Mouse (Mus musculus): ENCODE data around the gene Zc2hc1c. TPM values are rescaled to one million over a fixed set of nuclear protein-coding genes. Genes with fewer than 3 reads are reported as not detected.

Zc2hc1c gene
- polyA plus RNA-seq, 1 experiment from 2014 or later, result 0.49 TPM

GRCm38 (mm10) chr12:85348338-85348737 is 59.9 kb downstream of the Zc2hc1c start:
- H3K27ac ChIP-seq (ENCODE audit: low read depth, low read length), result no peak overlapping the region

More at GRCm38 (mm10) chr12:85348338-85348737, 59.9 kb downstream of the Zc2hc1c start:
- Histone ChIP-seq H3K4me2 (no peak overlapping the region), H3K9ac (ENCODE audit: low read depth, low read length) (no peak overlapping the region), H3K4me1 (replicated peaks; ENCODE audit: control insufficient read depth, insufficient read depth, low read length) (peaks cover 5% of the 10 kb centered on the region; the same call in 1 of the 2 replicates), H3K27me3 (replicated peaks; ENCODE audit: control insufficient read depth, insufficient read depth, low read length) (no peaks in the 10 kb centered on the region), H3K4me3 (ENCODE audit: low read depth, low read length) (no peak overlapping the region), H3K9me3 (ENCODE audit: control insufficient read depth, low read length) (no peaks in the 10 kb centered on the region), H3K36me3 (ENCODE audit: control insufficient read depth, insufficient read depth, low read length) (peaks cover 13% of the 10 kb centered on the region; the same call in 1 of the 2 replicates)
- DNase-seq (ENCODE audit: low spot score) (no peak), ATAC-seq (replicated peaks; ENCODE audit: low FRiP score) (no peak)
- WGBS, result 75% methylated on average over 6 of the region's 6 CpGs

Small RNA genes within 50 kb of the gene (microRNA-seq; reads per million reads assigned to microRNA genes)
- gene Mir6938 (ENCODE audit: borderline number of aligned reads), result 1.1 reads per million

Other genes starting within 250 kb of the Zc2hc1c start
- 3.8 and 4.3 TPM in 2 replicates for gene Prox2, start 177.8 kb upstream of the Zc2hc1c start, polyA plus RNA-seq (2014; fragmentation: Nextera tagmentation; extraction: Ambion mirVana)
- gene Dlst, start 177.8 kb upstream of the Zc2hc1c start, polyA plus RNA-seq (2014; fragmentation: Nextera tagmentation; extraction: Ambion mirVana), result 139 and 143 TPM in 2 replicates
- 0.99 and 1.1 TPM in 2 replicates for gene Rps6kl1, start 137.3 kb upstream of the Zc2hc1c start, polyA plus RNA-seq (2014; fragmentation: Nextera tagmentation; extraction: Ambion mirVana)
- 4.0 and 5.7 TPM in 2 replicates for gene Pgf, start 110.8 kb upstream of the Zc2hc1c start, polyA plus RNA-seq (2014; fragmentation: Nextera tagmentation; extraction: Ambion mirVana)
- gene Eif2b2, start 69.1 kb upstream of the Zc2hc1c start, polyA plus RNA-seq (2014; fragmentation: Nextera tagmentation; extraction: Ambion mirVana), result 75.6 and 86.5 TPM in 2 replicates
- 6.1 and 7.8 TPM in 2 replicates for gene Mlh3, start 18.0 kb upstream of the Zc2hc1c start, polyA plus RNA-seq (2014; fragmentation: Nextera tagmentation; extraction: Ambion mirVana)
- 88.3 and 92.2 TPM in 2 replicates for gene Acyp1, start 153 bp upstream of the Zc2hc1c start, polyA plus RNA-seq (2014; fragmentation: Nextera tagmentation; extraction: Ambion mirVana)
- gene Nek9, start 50.8 kb downstream of the Zc2hc1c start, polyA plus RNA-seq (2014; fragmentation: Nextera tagmentation; extraction: Ambion mirVana), result 7.2 and 9.4 TPM in 2 replicates
- 271 and 278 TPM in 2 replicates for gene Tmed10, start 86.3 kb downstream of the Zc2hc1c start, polyA plus RNA-seq (2014; fragmentation: Nextera tagmentation; extraction: Ambion mirVana)
- 1.3 and 1.6 TPM in 2 replicates for gene Fos, start 185.3 kb downstream of the Zc2hc1c start, polyA plus RNA-seq (2014; fragmentation: Nextera tagmentation; extraction: Ambion mirVana)